Mouse (Mus musculus): ENCODE data around the gene Rps28.

Rps28 gene

GRCm38 (mm10) chr17:33773871-33774572 is 50.3 kb downstream of the Rps28 start:
- DNase-seq (ENCODE audit: low read depth), result no peak

- no peak for DNase-seq (ENCODE audit: low read depth)
These were observed 50.9 kb downstream of the Rps28 start for GRCm38 (mm10) chr17:33773426-33773825.

GRCm38 (mm10) chr17:33771617-33772016 is 52.7 kb downstream of the Rps28 start:
- DNase-seq (ENCODE audit: low read depth), result no peak
